Mouse (Mus musculus): ENCODE data around the gene Mamdc4.
A peak's percentile ranks its signal among the peaks of the same experiment; 100 is the strongest.

Gene Mamdc4

DNA sequence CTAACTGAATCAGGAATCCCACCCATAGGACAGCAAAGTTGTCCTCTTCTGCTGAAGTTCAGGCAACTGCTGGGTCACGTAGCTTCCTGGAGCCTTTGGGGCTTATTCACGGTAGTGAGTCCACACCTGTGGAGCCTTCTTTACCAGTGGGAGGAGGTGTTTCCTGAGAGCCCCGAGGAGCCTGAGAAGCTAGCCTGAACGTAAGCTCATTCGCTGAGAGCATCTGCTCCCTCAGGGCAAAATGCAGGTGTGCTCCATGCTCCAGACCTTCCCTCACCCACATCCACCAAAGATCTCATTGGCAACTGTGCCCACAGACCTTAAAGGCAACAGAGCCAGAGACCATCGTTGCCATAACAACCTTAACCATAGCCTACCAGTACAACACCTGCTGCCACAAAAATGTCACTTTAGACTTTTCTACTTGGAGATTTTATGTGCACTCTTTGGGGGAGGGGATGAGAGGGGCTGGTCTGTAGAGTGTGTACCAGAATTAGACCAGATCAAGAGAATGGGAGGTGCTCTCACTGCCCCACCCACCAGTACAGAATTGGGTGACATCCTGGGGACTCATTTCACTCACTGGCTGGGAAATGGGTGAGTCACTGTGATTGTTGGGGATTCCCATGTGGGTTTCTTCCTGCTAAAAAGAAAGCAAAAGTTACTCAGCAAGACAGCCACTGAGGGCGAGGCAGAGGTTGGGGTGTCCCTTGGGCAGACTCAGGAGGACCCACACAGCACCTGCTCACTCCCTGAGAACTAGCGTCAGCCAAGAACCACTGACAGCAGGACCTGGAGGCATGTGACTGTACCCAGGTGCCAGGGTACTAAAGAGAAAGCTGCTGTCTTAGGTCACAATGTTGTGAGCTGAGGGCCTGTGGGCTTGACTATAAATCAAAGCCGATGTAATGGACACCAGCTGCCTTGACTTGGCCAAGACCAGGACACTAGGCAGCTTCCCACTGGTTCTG, 25.3 kb downstream of the Mamdc4 start:
- TF ChIP-seq POU5F1 (IDR thresholded peaks at IDR 0.05; ENCODE audit: borderline replicate concordance, low read length) (no peak), CTCF (conservative IDR thresholded peaks at IDR 0.05; ENCODE audit: low read length) (no peak), NANOG (IDR thresholded peaks at IDR 0.05; ENCODE audit: borderline replicate concordance, low read length) (no peak)
- Histone ChIP-seq H3K4me3 (replicated peaks; ENCODE audit: low read length) (no peak overlapping the region), H3K4me1 (replicated peaks; ENCODE audit: low read depth, low read length) (peaks cover 28% of the 10 kb centered on the region), H3K36me3 (ENCODE audit: insufficient read depth, low read length) (peaks cover 9% of the 10 kb centered on the region), H3K9me3 (ENCODE audit: low read length) (no peaks in the 10 kb centered on the region), H3K27me3 (ENCODE audit: insufficient read depth, low read length) (no peaks in the 10 kb centered on the region)

DNA sequence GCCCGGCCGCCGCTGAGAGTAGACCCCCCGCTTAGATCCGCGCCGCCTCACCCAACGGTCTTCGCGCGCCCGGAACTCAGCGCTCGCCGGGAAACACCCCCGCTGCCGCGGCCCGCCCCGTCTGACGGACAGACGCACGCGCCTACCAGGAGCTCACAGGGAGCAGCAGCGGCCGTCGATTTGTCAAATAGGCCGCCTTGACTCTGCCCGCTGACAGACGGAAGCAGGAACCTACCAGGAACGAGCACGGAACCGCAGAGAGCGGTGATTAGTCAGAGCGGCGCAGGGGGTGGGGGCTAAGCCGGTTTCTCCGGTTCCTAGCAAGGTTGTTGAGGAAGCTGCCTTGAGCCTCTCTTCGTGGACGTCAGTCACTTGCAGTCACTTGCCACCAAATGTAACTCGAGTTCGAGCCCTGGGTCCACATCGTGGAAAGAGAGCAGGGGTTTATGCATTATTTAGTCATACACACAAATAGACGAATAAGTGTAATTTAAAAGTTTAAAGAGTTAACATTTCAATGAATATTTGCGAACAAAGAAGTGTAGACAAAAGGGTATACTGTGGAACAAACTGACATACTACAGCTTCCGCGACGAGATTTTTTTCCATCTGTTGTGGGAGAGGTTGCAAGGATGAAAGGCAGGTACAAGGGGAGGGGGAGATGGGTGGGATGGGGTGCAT, 27.7 kb downstream of the Mamdc4 start, which contains the start of gene Traf2:
Gene Traf2 (minus strand): TSS at position 130 of the 681 bp plus-strand sequence.
- TF ChIP-seq POU5F1 (IDR thresholded peaks at IDR 0.05; ENCODE audit: borderline replicate concordance, low read length) = no peak
- TF ChIP-seq NANOG (IDR thresholded peaks at IDR 0.05; ENCODE audit: borderline replicate concordance, low read length) = no peak
- TF ChIP-seq CTCF (conservative IDR thresholded peaks at IDR 0.05; ENCODE audit: low read length) = no peak
- Histone ChIP-seq H3K27me3 (ENCODE audit: insufficient read depth, low read length) (no peaks in the 10 kb centered on the region), H3K36me3 (ENCODE audit: insufficient read depth, low read length) (peaks cover 9% of the 10 kb centered on the region), H3K4me1 (replicated peaks; ENCODE audit: low read depth, low read length) (peaks cover 35% of the 10 kb centered on the region), H3K9me3 (ENCODE audit: low read length) (no peaks in the 10 kb centered on the region), H3K4me3 (replicated peaks; ENCODE audit: low read length) (peak within 1 kb of the TSS; percentile 86)

GRCm38 (mm10) chr2:25545996-25546810, 28.4 kb downstream of the Mamdc4 start:
- Histone ChIP-seq H3K4me1 (replicated peaks; ENCODE audit: low read depth, low read length) (peaks cover 40% of the 10 kb centered on the region), H3K9me3 (ENCODE audit: low read length) (no peaks in the 10 kb centered on the region), H3K36me3 (ENCODE audit: insufficient read depth, low read length) (peaks cover 9% of the 10 kb centered on the region), H3K27me3 (ENCODE audit: insufficient read depth, low read length) (no peaks in the 10 kb centered on the region), H3K4me3 (replicated peaks; ENCODE audit: low read length) (peak overlapping the region; percentile 86)
- no peak for TF ChIP-seq CTCF (conservative IDR thresholded peaks at IDR 0.05; ENCODE audit: low read length)
- no peak for TF ChIP-seq NANOG (IDR thresholded peaks at IDR 0.05; ENCODE audit: borderline replicate concordance, low read length)
- TF ChIP-seq POU5F1 (IDR thresholded peaks at IDR 0.05; ENCODE audit: borderline replicate concordance, low read length) = no peak

DNA sequence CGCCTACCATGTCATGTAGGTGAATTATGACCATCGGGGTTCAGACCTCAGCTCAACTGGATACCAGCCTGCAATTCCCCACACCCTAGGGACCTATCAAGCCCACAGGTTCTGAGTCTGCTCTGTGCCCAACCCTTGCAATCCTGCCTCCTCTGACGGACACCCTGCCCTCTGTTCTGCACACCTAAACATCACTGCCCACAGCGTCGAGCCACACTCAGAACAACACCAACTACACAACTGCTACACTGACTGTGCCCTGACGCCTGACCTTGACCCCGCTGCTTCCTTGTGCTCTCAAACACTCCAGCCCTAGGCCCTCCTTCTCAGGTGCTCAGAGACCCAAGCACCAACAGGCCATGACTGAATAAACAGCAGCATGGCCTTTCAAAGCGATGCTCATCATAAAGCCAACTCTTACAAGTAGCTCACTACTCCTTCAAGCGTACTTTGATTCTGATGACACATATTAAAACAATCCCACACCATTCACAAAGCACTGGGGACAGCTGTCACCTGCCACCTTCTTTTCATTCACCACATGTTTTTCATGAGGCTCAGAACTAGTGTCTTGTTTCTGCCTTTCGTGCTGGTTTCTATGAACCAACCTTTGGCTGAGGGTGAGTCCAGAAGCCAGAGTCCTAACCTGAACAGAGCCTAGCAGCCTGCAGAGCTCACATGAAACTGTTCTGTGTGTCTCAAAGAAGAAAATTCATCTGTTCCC, 32.8 kb downstream of the Mamdc4 start:
- Histone ChIP-seq H3K4me1 (replicated peaks; ENCODE audit: low read depth, low read length) (peaks cover 33% of the 10 kb centered on the region), H3K36me3 (ENCODE audit: insufficient read depth, low read length) (peaks cover 29% of the 10 kb centered on the region), H3K9me3 (ENCODE audit: low read length) (no peaks in the 10 kb centered on the region), H3K27me3 (ENCODE audit: insufficient read depth, low read length) (no peaks in the 10 kb centered on the region), H3K4me3 (replicated peaks; ENCODE audit: low read length) (no peak overlapping the region)
- no peak for TF ChIP-seq CTCF (conservative IDR thresholded peaks at IDR 0.05; ENCODE audit: low read length)
- no peak for TF ChIP-seq NANOG (IDR thresholded peaks at IDR 0.05; ENCODE audit: borderline replicate concordance, low read length)
- TF ChIP-seq POU5F1 (IDR thresholded peaks at IDR 0.05; ENCODE audit: borderline replicate concordance, low read length) = no peak

DNA sequence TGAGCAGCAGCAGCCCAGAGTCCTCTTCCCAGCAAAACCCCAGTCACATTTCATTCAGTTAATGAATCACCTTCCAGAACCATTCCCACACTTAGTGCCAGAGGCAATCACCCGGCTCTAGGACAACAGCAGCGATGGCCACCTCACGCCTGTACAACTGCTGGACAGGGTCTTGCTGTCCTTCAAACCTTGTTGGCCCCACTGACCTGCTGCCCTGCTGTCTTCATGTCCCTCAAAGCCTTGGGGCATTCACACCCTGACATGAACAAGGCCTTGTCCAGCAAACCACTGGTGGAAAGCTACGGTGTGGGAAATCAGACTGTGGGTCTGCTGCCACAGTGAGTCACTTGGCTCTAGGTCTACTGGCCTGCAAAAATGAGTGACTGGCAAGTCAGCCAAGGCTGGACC, 34.1 kb downstream of the Mamdc4 start:
- TF ChIP-seq CTCF (conservative IDR thresholded peaks at IDR 0.05; ENCODE audit: low read length) (no peak), NANOG (IDR thresholded peaks at IDR 0.05; ENCODE audit: borderline replicate concordance, low read length) (no peak), POU5F1 (IDR thresholded peaks at IDR 0.05; ENCODE audit: borderline replicate concordance, low read length) (no peak)
- no peaks in the 10 kb centered on the region for H3K27me3 ChIP-seq (ENCODE audit: insufficient read depth, low read length)
- no peaks in the 10 kb centered on the region for H3K9me3 ChIP-seq (ENCODE audit: low read length)
- peaks cover 25% of the 10 kb centered on the region for H3K4me1 ChIP-seq (replicated peaks; ENCODE audit: low read depth, low read length)
- no peak overlapping the region for H3K4me3 ChIP-seq (replicated peaks; ENCODE audit: low read length)
- H3K36me3 ChIP-seq (ENCODE audit: insufficient read depth, low read length) = peaks cover 42% of the 10 kb centered on the region

DNA sequence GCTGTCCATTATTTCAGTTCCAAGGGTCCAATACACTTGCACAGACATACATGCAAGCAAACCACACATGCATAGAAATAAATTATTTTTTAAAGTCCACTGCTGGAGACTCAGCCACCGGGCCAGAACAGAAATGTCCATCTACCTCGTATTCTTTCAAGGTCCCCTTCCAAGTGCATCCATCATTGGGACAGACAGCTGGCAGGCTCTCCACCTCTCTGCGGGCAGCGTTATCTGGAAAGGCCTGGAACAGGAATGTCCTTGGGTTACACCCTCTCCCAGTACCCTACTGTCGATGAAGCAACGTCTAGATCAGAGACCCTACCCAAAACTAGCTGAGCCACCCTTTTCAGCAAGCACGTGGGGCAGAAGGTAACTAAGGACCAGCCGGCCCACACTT, 38.1 kb downstream of the Mamdc4 start:
- no peaks in the 10 kb centered on the region for H3K9me3 ChIP-seq (ENCODE audit: low read length)
- H3K27me3 ChIP-seq (ENCODE audit: insufficient read depth, low read length) = no peaks in the 10 kb centered on the region
- H3K4me1 ChIP-seq (replicated peaks; ENCODE audit: low read depth, low read length) = peaks cover 7% of the 10 kb centered on the region
- H3K4me3 ChIP-seq (replicated peaks; ENCODE audit: low read length) = no peak overlapping the region
- no peak for TF ChIP-seq POU5F1 (IDR thresholded peaks at IDR 0.05; ENCODE audit: borderline replicate concordance, low read length)
- TF ChIP-seq CTCF (conservative IDR thresholded peaks at IDR 0.05; ENCODE audit: low read length) = no peak
- no peak for TF ChIP-seq NANOG (IDR thresholded peaks at IDR 0.05; ENCODE audit: borderline replicate concordance, low read length)
- H3K36me3 ChIP-seq (ENCODE audit: insufficient read depth, low read length) = peaks cover 55% of the 10 kb centered on the region

DNA sequence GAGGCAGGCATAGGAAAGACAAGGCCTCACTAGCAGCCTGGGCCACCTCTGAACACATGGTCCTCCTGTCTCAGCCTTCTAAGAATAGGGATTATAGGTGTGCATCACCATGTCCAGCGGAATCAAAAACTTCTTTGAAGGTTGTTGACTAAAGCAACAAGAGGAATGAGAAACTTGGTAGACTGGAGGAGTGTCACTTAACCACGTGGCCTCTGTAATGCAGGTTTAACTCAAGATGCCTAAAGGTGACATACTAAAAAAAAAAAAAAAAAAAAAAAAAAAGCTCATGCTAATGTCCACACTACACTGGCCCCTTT, 39.8 kb downstream of the Mamdc4 start:
- H3K27me3 ChIP-seq (ENCODE audit: insufficient read depth, low read length) = no peaks in the 10 kb centered on the region
- 0 out of 2 replicates have a peak, but pooled peaks cover 3% of the 10 kb centered on the region for H3K4me1 ChIP-seq (replicated peaks; ENCODE audit: low read depth, low read length)
- TF ChIP-seq POU5F1 (IDR thresholded peaks at IDR 0.05; ENCODE audit: borderline replicate concordance, low read length) (no peak), NANOG (IDR thresholded peaks at IDR 0.05; ENCODE audit: borderline replicate concordance, low read length) (no peak), CTCF (conservative IDR thresholded peaks at IDR 0.05; ENCODE audit: low read length) (no peak)

More for the DNA sequence above, 39.8 kb downstream of the Mamdc4 start:
- Histone ChIP-seq H3K9me3 (ENCODE audit: low read length) (no peaks in the 10 kb centered on the region), H3K4me3 (replicated peaks; ENCODE audit: low read length) (no peak overlapping the region), H3K36me3 (ENCODE audit: insufficient read depth, low read length) (peaks cover 70% of the 10 kb centered on the region)

Data from E14TG2a.4 (cell line).